Mouse (Mus musculus): ENCODE data around the gene Mrpl2.

DNA sequence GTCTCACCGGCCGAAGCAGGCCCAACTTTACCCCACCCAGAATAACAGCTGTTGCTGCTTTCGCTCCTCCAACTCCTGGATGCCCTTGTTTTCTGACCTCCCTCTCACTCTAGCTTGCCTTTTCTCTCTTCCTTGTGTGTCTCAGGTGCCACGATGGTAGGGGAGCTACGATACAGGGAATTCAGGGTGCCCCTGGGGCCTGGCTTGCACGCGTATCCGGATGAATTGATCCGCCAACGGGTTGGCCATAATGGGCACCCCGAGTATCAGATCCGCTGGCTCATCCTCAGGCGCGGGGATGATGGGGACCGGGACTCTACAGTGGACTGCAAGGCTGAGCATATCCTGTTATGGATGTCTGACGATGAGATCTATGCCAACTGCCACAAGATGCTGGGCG is 5.3 kb downstream of the Mrpl2 start:
- TF ChIP-seq CTCF (conservative IDR thresholded peaks at IDR 0.05; ENCODE audit: insufficient read depth, insufficient read length, low read depth, low read length) (no peak), POLR2A (IDR thresholded peaks at IDR 0.05; ENCODE audit: low read depth, low read length) (no peak)

Measured in kidney, adult 2 months (tissue).